Mouse (Mus musculus) layer of hippocampus, postnatal 25 days (tissue): ENCODE measurements at regions not wholly inside any gene's neighbourhood (a gene's known extent, or its start where the extent isn't known, plus 50 kb on each side); places are given as distances from the start of the nearest gene placed in this dataset.

Experiments used
- DNase-seq, 2 experiments: peaks; one replicate each; pipeline ENCODE4 v3.0.0; 2022; ENCODE audit warnings: mixed read lengths in 2 of 2, low spot score in 1 of 2; ENCODE audit errors: extremely low spot score in 1 of 2

DNA sequence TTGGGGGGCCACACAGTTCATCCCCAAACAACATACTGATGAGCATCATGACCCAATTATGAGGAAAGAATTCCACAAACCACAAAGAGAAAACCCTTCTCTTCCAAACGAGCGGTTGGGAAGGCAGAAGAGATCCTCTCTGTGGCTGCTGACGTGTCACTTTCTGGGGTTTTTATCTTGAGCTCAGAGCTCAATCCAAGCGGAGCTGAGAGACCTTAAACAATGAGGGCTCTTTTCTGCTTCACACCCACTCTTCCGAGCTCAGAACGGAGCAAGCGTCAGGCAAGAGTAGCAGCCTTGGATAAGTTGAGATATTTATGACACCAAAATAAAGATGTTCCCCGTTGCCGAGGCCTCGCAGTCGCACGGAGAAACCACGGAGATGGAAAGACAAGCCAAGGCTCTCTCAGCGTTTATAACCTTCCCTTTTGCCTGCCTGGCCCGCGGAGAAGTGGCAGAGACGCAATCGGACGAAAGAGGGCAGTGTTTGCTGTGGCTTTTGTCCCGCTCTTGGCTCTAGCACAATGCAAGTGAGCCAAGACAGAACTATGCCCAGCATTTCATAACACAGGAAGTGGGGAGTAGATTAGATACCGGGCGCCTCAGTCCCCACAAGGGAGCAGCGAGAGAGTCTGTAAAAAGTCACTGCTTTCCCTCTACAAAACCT lies 100.7 kb downstream of the Chic2 start:
- peak; percentile 74 to 76 for DNase-seq

GRCm38 (mm10) chr5:74941426-74941825 lies 103.1 kb downstream of the Chic2 start:
- no peak for DNase-seq

DNA sequence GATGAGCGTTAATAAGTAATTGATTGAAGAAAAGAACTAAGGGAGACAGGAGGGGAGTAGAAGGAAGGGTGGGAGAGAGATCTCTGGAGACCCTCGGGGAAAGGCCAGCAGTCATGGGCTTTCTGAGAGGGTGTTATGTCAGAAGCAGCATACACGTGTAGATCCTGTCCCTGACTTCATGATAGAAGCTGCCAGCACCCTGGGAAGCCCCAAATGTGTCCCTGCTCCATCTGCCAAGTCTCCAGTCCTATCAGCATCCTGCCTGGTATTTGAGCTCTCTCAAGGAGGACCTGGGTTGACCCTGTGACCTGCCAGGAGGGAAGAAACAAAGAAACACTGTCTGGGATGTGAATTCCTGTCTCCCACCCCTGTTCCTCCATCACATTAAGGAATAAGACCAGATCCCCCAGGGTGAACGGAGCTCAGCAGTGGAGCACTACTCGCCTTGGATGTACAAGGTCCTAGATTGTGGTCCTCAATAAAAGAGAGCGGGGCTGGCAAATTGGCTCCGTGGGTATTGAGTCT lies 107.1 kb downstream of the Chic2 start:
- no peak for DNase-seq

DNA sequence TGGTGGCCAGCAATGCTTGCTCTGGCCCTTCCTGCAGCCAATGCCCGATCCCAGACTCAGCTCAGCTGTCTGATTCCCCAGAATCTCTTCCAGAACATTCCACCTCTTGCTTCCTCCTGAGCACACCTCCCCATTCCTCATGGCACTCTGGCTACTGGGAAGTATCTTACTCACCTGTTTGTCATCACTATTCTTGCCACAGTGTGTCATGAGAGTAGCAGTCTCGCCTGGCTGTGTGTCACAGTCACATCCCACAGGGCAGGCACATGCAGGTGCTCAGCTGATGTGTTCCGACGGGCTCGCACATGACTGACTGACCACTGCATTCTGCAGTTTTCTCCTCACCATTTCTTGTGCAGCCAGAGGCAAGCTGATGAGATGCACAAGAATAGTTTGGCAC lies 108.5 kb downstream of the Chic2 start:
- no peak for DNase-seq

DNA sequence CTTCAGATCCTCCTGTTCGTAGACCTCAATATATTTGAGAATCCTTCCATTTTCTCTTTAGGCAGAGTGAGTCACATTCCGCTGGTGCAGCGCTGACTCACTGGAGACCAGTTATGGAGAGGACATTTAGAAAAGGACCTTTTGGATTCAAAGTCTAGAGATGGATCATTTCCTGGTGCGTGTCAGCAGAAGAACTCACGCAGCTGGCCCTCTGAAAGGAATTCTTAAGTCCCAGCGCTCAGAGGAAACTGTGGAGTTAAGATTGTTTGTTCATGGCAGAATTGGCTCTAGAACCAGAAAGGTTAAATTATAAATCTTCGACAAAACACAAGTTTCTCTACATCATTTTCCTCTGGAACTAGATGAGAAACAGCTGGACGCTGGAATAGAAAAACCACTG lies 108.9 kb downstream of the Chic2 start:
- DNase-seq: no peak

GRCm38 (mm10) chr5:74933276-74933675 lies 111.3 kb downstream of the Chic2 start:
- DNase-seq: no peak

- no peak for DNase-seq
Observed at GRCm38 (mm10) chr5:74932206-74932605, 112.4 kb downstream of the Chic2 start.

DNA sequence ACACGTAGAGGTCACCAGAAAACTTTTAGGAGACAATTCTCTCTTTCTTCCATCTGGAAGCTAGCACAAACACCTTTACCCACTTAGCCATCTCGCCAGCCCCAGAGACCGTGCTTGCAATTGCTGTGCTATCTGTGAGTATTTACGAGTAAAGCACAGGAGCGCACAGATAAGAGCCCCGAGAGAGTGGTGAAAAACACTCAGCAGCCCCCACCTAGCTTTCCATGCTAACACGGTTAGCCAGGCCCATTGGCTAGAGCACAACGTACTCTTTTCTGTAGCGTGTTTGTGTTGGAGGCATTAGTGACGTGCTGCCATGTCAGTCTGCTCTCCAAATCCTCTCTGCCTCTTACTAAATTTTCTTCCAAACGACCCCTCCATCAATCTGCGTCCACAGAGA lies 112.8 kb downstream of the Chic2 start:
- DNase-seq: no peak

- DNase-seq: no peak
Observed at GRCm38 (mm10) chr5:74927543-74927942, 117.0 kb downstream of the Chic2 start.

- no peak for DNase-seq
Observed at GRCm38 (mm10) chr5:74925769-74926168, 118.8 kb downstream of the Chic2 start.

GRCm38 (mm10) chr5:74924031-74924533 lies 120.5 kb downstream of the Chic2 start:
- DNase-seq: no peak

DNA sequence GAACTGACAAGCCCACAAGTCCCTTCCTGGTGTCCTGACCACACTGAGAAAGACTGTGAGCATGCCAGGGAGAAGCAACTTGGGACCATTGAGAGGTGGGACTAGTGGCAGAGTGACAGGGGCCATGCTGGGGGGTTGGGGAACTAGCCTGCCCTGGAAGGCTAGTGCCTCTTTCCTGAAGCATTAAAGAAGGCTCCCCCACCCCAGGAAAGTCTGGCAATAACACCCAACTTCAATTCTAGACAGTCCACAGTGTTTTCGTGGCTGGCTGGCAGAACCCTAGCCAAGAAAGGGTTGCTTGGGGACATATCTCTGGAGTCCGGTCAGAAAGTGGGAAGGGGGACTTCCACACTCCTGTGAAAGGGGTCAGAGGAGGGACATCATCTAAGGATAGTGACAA lies 121.2 kb downstream of the Chic2 start:
- no peak for DNase-seq

GRCm38 (mm10) chr5:74922881-74923280 lies 121.7 kb downstream of the Chic2 start:
- DNase-seq: no peak

DNA sequence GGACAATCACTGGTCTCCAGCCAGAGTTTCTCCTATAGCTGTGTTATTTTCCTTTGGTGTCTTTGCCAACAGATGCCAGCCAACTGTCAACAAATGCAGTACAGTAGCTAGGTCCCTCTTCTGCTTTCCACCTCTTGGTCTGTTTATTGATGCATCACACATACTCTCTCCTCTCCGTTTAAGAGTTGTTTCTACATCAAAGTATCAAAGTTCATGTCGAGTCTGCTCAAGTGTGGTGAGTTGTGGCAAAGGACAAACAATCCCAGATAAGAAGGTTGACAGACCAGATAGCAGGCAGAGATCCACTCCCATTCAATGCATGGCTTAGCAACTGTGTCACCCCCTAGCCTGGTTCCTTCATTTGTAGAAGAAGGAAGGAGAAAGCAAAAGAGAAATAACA lies 123.6 kb downstream of the Chic2 start:
- DNase-seq: no peak

GRCm38 (mm10) chr5:74920490-74920889 lies 124.1 kb downstream of the Chic2 start:
- DNase-seq: no peak

- no peak for DNase-seq
Observed at GRCm38 (mm10) chr5:74905504-74906061, 139.0 kb downstream of the Chic2 start.

DNA sequence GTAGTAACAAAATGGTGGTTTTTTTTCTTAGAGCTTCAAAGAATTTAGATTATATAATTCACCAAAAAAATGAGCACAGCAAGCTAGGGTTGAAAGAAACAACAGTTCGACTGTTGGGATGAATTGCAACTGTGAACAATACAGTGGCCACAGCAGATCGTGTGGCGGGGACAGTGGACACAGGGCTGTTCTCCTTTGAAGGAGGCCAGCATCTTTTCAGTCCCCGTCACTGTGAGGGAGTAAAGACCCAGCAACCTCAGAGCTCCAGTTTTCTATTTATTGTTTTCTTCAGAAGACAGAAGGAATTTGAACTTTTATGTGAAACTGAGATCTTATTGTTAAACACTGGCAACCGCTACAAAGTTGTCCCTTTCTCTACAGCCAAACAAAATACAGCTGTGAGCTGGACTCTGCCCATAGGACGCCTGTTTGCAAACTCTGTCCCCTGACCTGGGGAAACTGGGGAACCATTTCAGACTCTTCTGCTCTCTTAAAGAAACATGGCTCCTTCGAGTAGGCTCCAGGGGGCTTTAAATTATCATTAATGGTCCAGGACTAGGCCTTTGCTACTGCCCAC lies 139.6 kb downstream of the Chic2 start:
- no peak for DNase-seq

DNA sequence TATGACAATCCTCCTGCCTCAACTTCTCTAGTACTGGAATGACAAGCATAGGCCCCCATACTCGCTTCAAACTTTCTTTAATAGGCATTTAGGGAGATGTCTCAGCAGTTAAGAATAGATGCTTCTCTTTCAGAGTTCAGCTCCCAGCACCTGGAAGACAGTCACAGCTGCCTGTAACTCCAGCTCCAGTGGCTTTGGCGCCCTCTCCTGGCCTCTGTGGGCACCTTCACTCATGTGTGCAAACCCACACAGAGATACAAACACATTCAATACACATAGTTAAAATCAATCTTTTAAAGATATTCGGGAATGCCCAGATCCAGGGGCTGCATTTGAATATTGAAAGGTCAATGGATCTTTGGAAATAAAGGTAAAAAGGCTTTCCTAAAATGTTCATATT lies 140.2 kb downstream of the Chic2 start:
- DNase-seq: no peak

DNA sequence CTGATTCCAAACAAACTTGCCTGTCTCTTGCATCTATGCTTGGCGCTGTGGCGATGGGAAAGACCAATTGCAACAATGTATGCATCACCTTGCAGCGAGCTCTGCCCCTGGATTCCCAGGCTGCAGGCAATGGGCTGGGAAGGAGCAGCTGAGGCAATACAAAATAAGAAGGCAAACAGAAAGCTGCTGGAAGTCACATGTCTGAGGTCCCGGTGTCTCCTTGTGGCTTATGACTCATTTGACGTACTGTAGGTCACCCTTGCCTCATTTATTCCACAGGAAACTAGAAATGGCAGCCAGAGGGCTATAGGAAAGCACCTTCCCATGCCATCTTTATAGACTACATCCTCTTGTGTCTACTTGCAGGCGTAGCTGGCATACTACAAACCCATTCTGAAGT lies 140.9 kb downstream of the Chic2 start:
- no peak for DNase-seq

GRCm38 (mm10) chr5:74897133-74897532 lies 147.4 kb downstream of the Chic2 start:
- DNase-seq: no peak

DNA sequence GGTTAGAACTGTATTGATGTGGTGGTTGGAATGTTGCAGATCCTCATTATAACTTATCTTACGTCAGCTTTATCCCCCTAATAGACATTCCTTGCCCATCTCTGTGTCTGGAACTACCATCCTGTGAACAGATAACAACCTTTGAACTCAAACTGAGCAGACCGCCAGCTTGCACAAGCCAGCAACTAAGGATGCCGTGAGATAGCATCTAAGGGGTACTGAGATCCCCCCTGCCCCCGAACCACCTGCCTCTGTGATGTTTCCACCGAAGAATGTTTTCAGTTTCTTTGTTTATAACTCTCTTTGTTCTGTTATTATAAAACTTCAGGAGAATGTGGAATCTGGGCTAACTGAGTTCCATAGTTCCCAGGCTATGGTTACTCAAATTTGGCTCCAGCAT lies 151.3 kb downstream of the Chic2 start:
- no peak for DNase-seq

DNA sequence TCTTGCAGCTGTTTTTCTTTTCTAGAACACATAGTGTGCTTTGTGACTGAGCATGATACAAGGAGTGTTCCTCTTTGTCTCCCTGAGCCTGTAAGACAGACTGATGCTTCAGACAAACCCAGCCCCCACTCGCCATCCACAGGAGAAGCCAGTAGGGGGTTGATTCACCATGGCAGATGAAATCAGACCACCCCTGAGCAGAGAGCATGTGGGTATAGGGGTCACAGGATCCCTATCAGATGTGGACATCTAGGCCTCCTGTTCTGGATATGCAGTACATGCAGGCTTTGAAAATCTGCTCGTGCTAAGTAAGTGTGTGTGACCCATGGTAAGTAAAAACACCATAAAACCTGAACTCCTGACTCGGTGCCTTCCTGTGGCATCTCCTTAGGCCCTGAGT lies 153.0 kb downstream of the Chic2 start:
- DNase-seq: no peak
